Mouse (Mus musculus) ES-Bruce4 (cell line): ENCODE measurements around the gene Mus81. TPM values are rescaled to one million over a fixed set of nuclear protein-coding genes. Genes with fewer than 3 reads are reported as not detected.

ENCODE experiments used
- H3K27ac ChIP-seq: 2 replicates; pipeline ENCODE4 v1.5.1; 2012; ENCODE audit warnings: low read length, inconsistent platforms; ENCODE audit not compliant: insufficient read depth
- H3K27me3 ChIP-seq: 2 replicates; pipeline ENCODE4 v1.6.1; 2012; ENCODE audit warnings: mild to moderate bottlenecking, low read length, inconsistent platforms; ENCODE audit not compliant: control insufficient read depth, poor library complexity, insufficient read depth, severe bottlenecking
- H3K36me3 ChIP-seq: 2 replicates; pipeline ENCODE4 v1.6.1; 2012; ENCODE audit warnings: inconsistent platforms, mild to moderate bottlenecking, low read length, moderate library complexity; ENCODE audit not compliant: control insufficient read depth, poor library complexity, insufficient read depth, severe bottlenecking
- H3K4me1 ChIP-seq: one replicate; pipeline ENCODE4 v1.8.1; 2011; ENCODE audit warnings: low read length; ENCODE audit not compliant: control insufficient read depth, insufficient read depth
- H3K4me3 ChIP-seq: 2 replicates; pipeline ENCODE4 v1.5.1; 2011; ENCODE audit warnings: low read depth, mild to moderate bottlenecking, low read length
- H3K9ac ChIP-seq: 2 replicates; pipeline ENCODE4 v1.6.1; 2012; ENCODE audit warnings: low read depth, mild to moderate bottlenecking, inconsistent platforms; ENCODE audit not compliant: poor library complexity, severe bottlenecking
- H3K9me3 ChIP-seq: replicated peaks from 2 replicates; pipeline ENCODE4 v1.6.1; 2012; ENCODE audit warnings: mild to moderate bottlenecking, low read length, inconsistent platforms; ENCODE audit not compliant: control insufficient read depth, poor library complexity, insufficient read depth, severe bottlenecking
- CTCF ChIP-seq: IDR thresholded peaks from one replicate; pipeline ENCODE4 v1.8.1; 2011; ENCODE audit warnings: low read depth, low read length
- EP300 ChIP-seq: IDR thresholded peaks from 2 replicates; pipeline ENCODE4 v1.6.1; 2011; ENCODE audit warnings: low read depth, low read length; ENCODE audit not compliant: insufficient read depth
- POLR2A ChIP-seq: IDR thresholded peaks from one replicate; pipeline ENCODE4 v1.8.1; 2011; ENCODE audit warnings: low read length; ENCODE audit not compliant: insufficient read depth
- polyA plus RNA-seq: library from polyadenylated mRNA; stranded (reverse); fragments of >200 nt; gene quantifications from 2 replicates; pipeline ENCODE4 v1.2.4, GENCODE M21; 2011; ENCODE audit warnings: low read depth; ENCODE audit not compliant: missing spikeins, insufficient read depth, insufficient read length

Gene Mus81
- polyA plus RNA-seq, 1 experiment: 14.4 TPM

GRCm38 (mm10) chr19:5511074-5511632 is 23.0 kb upstream of the Mus81 start:
- H3K9ac ChIP-seq: peak overlapping the region; percentile 59
- H3K27me3 ChIP-seq: no peaks in the 10 kb centered on the region
- no peaks in the 10 kb centered on the region for H3K4me1 ChIP-seq
- H3K9me3 ChIP-seq: no peaks in the 10 kb centered on the region
- H3K36me3 ChIP-seq: no peaks in the 10 kb centered on the region
- no peak overlapping the region for H3K27ac ChIP-seq
- TF ChIP-seq EP300: no peak
- no peak for TF ChIP-seq POLR2A
- no peak for TF ChIP-seq CTCF
- H3K4me3 ChIP-seq: peak overlapping the region; percentile 79

DNA sequence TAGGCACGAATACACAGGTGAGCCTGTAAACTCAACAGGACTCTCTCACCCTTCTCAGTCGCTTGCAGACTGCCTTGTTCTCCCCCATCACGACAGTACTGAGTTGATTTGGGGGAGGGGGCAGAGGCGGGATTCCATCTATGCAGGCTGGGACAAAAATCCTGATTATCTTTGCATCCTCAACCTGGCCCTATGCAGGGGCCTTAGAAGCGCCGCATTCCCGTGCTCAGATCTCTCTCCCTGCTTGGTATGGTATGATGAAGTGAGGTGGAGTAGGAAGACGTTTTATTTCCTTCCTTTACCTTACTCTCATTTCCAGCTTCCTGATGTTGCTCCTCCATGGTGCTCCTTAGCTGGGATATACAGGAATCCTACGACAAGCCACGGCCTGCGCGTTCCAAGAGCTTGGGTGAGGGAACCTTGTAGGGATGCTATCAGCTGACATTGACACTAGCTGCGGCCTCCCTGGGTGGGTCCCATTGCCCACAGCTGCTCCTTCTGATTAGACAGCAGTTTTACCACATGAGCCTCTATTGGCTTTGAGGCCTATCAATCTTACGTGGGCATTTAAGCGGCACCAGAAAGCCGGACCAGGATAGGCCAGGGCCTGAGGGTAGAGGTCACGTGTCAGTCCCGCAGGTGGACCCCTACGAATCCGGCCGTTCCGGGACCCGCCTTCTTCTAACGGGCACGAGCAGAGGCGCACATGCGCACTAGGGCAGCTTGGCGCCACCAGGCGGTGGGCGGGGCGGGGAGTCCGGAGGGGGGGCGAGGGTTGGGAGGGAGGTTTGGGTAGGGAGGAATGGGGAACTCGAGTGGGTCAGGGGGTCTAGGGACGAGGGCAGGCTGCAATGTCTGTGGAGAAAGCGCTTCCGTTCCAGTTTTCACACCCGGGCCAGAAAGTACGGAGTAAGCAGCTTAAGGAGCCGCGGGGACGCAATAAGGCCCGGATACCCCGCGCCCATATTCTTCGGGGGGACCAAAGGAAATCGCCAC is 22.1 kb upstream of the Mus81 start, which contains the start of gene Snx32:
Gene Snx32 (minus strand): TSS at position 508 of the 996 bp plus-strand sequence.
- peak within 1 kb of the TSS; percentile 59 for H3K9ac ChIP-seq
- H3K27ac ChIP-seq: no peak within 1 kb of the TSS
- no peaks in the 10 kb centered on the region for H3K27me3 ChIP-seq
- no peaks in the 10 kb centered on the region for H3K9me3 ChIP-seq
- H3K36me3 ChIP-seq: no peaks in the 10 kb centered on the region
- TF ChIP-seq EP300 (no peak), POLR2A (peak; percentile 41)
- H3K4me3 ChIP-seq: peak within 1 kb of the TSS; percentile 79
- H3K4me1 ChIP-seq: no peaks in the 10 kb centered on the region

- no peak for TF ChIP-seq EP300
- TF ChIP-seq POLR2A: no peak
- no peak for TF ChIP-seq CTCF
- H3K27ac ChIP-seq: no peak within 1 kb of the TSS
- no peak within 1 kb of the TSS for H3K4me3 ChIP-seq
- no peaks in the 10 kb centered on the region for H3K36me3 ChIP-seq
- no peaks in the 10 kb centered on the region for H3K9me3 ChIP-seq
- H3K9ac ChIP-seq: 0 out of 2 replicates have a peak within 1 kb of the TSS, but pooled peaks have one; percentile 12
- no peaks in the 10 kb centered on the region for H3K4me1 ChIP-seq
- H3K27me3 ChIP-seq: no peaks in the 10 kb centered on the region
Observed at GRCm38 (mm10) chr19:5503687-5504086, 15.5 kb upstream of the Mus81 start, which contains the start of gene 1700020D05Rik. Gene 1700020D05Rik (minus strand): TSS chr19:5503787.

GRCm38 (mm10) chr19:5500330-5500875 is 12.2 kb upstream of the Mus81 start:
- H3K4me3 ChIP-seq: no peak overlapping the region
- H3K9me3 ChIP-seq: no peaks in the 10 kb centered on the region
- H3K9ac ChIP-seq: no peak overlapping the region
- H3K27ac ChIP-seq: no peak overlapping the region
- H3K36me3 ChIP-seq: no peaks in the 10 kb centered on the region
- TF ChIP-seq POLR2A (no peak), EP300 (no peak), CTCF (no peak)
- H3K4me1 ChIP-seq: no peaks in the 10 kb centered on the region
- H3K27me3 ChIP-seq: no peaks in the 10 kb centered on the region

DNA sequence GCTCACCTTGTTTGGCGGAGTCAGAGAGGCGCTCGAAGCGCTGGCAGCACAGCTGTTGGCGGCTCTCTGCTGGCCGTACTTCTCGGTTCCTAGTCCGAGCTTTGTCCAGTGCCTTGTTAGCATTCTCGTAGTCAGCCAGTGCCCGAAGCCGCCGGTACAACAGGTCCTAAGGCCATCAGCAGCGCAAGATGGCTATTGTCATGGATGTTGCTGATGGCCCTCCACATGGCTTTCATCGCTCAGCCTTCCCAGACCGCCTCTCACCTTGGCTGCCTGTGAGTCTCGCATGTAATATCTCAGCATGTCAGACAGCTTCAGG is 7.8 kb upstream of the Mus81 start:
- H3K4me3 ChIP-seq: no peak overlapping the region
- H3K27ac ChIP-seq: no peak overlapping the region
- peaks cover 18% of the 10 kb centered on the region for H3K36me3 ChIP-seq
- H3K27me3 ChIP-seq: no peaks in the 10 kb centered on the region
- H3K4me1 ChIP-seq: peaks cover 5% of the 10 kb centered on the region
- H3K9me3 ChIP-seq: no peaks in the 10 kb centered on the region
- no peak overlapping the region for H3K9ac ChIP-seq
- TF ChIP-seq POLR2A (no peak), CTCF (no peak), EP300 (no peak)
